Mouse (Mus musculus): ENCODE results near the gene Slc25a28. TPM values are rescaled to one million over a fixed set of nuclear protein-coding genes. Genes with fewer than 3 reads are reported as not detected.

Slc25a28 gene
- polyA plus RNA-seq (2012; rRNA removed), result 73.8 and 98.7 TPM in 2 replicates

GRCm38 (mm10) chr19:43674730-43675524 is at the start of gene Slc25a28:
Gene Slc25a28, minus strand, starts transcription at chr19:43674881.
- peak; percentile 100 for DNase-seq (ENCODE audit: low read depth)
- TF ChIP-seq CTCF (IDR thresholded peaks at IDR 0.05; ENCODE audit: borderline replicate concordance, extremely low read depth, insufficient read depth, insufficient read length) (peak; percentile 76), POLR2A (IDR thresholded peaks at IDR 0.05; ENCODE audit: borderline replicate concordance, extremely low read depth, insufficient read depth, insufficient read length, poor library complexity, severe bottlenecking) (peak; percentile 96)

GRCm38 (mm10) chr19:43724194-43724593 is 49.5 kb upstream of the Slc25a28 start:
- no peak for TF ChIP-seq CTCF (IDR thresholded peaks at IDR 0.05; ENCODE audit: borderline replicate concordance, extremely low read depth, insufficient read depth, insufficient read length)
- no peak for TF ChIP-seq POLR2A (IDR thresholded peaks at IDR 0.05; ENCODE audit: borderline replicate concordance, extremely low read depth, insufficient read depth, insufficient read length, poor library complexity, severe bottlenecking)
- DNase-seq (ENCODE audit: low read depth), result no peak

- TF ChIP-seq POLR2A (IDR thresholded peaks at IDR 0.05; ENCODE audit: borderline replicate concordance, extremely low read depth, insufficient read depth, insufficient read length, poor library complexity, severe bottlenecking) (no peak), CTCF (IDR thresholded peaks at IDR 0.05; ENCODE audit: borderline replicate concordance, extremely low read depth, insufficient read depth, insufficient read length) (no peak)
- no peak for DNase-seq (ENCODE audit: low read depth)
These were observed 48.8 kb upstream of the Slc25a28 start for GRCm38 (mm10) chr19:43723501-43723900.

GRCm38 (mm10) chr19:43722891-43723290 is 48.2 kb upstream of the Slc25a28 start:
- TF ChIP-seq POLR2A (IDR thresholded peaks at IDR 0.05; ENCODE audit: borderline replicate concordance, extremely low read depth, insufficient read depth, insufficient read length, poor library complexity, severe bottlenecking) (no peak), CTCF (IDR thresholded peaks at IDR 0.05; ENCODE audit: borderline replicate concordance, extremely low read depth, insufficient read depth, insufficient read length) (no peak)

GRCm38 (mm10) chr19:43720061-43720460 is 45.4 kb upstream of the Slc25a28 start:
- no peak for TF ChIP-seq POLR2A (IDR thresholded peaks at IDR 0.05; ENCODE audit: borderline replicate concordance, extremely low read depth, insufficient read depth, insufficient read length, poor library complexity, severe bottlenecking)
- TF ChIP-seq CTCF (IDR thresholded peaks at IDR 0.05; ENCODE audit: borderline replicate concordance, extremely low read depth, insufficient read depth, insufficient read length), result no peak
- DNase-seq (ENCODE audit: low read depth), result no peak

More at GRCm38 (mm10) chr19:43722891-43723290, 48.2 kb upstream of the Slc25a28 start:
- DNase-seq (ENCODE audit: low read depth), result no peak

GRCm38 (mm10) chr19:43711971-43712370 is 37.3 kb upstream of the Slc25a28 start:
- DNase-seq (ENCODE audit: low read depth), result no peak
- TF ChIP-seq CTCF (IDR thresholded peaks at IDR 0.05; ENCODE audit: borderline replicate concordance, extremely low read depth, insufficient read depth, insufficient read length) (no peak), POLR2A (IDR thresholded peaks at IDR 0.05; ENCODE audit: borderline replicate concordance, extremely low read depth, insufficient read depth, insufficient read length, poor library complexity, severe bottlenecking) (no peak)

- no peak for DNase-seq (ENCODE audit: low read depth)
These were observed 36.7 kb upstream of the Slc25a28 start for GRCm38 (mm10) chr19:43711159-43711916.

GRCm38 (mm10) chr19:43709317-43709716 is 34.6 kb upstream of the Slc25a28 start:
- DNase-seq (ENCODE audit: low read depth), result no peak

More at GRCm38 (mm10) chr19:43711159-43711916, 36.7 kb upstream of the Slc25a28 start:
- TF ChIP-seq POLR2A (IDR thresholded peaks at IDR 0.05; ENCODE audit: borderline replicate concordance, extremely low read depth, insufficient read depth, insufficient read length, poor library complexity, severe bottlenecking) (no peak), CTCF (IDR thresholded peaks at IDR 0.05; ENCODE audit: borderline replicate concordance, extremely low read depth, insufficient read depth, insufficient read length) (no peak)

GRCm38 (mm10) chr19:43708206-43708605 is 33.5 kb upstream of the Slc25a28 start:
- no peak for TF ChIP-seq POLR2A (IDR thresholded peaks at IDR 0.05; ENCODE audit: borderline replicate concordance, extremely low read depth, insufficient read depth, insufficient read length, poor library complexity, severe bottlenecking)
- no peak for TF ChIP-seq CTCF (IDR thresholded peaks at IDR 0.05; ENCODE audit: borderline replicate concordance, extremely low read depth, insufficient read depth, insufficient read length)
- DNase-seq (ENCODE audit: low read depth), result no peak

More at GRCm38 (mm10) chr19:43709317-43709716, 34.6 kb upstream of the Slc25a28 start:
- TF ChIP-seq POLR2A (IDR thresholded peaks at IDR 0.05; ENCODE audit: borderline replicate concordance, extremely low read depth, insufficient read depth, insufficient read length, poor library complexity, severe bottlenecking) (no peak), CTCF (IDR thresholded peaks at IDR 0.05; ENCODE audit: borderline replicate concordance, extremely low read depth, insufficient read depth, insufficient read length) (no peak)

- TF ChIP-seq CTCF (IDR thresholded peaks at IDR 0.05; ENCODE audit: borderline replicate concordance, extremely low read depth, insufficient read depth, insufficient read length) (no peak), POLR2A (IDR thresholded peaks at IDR 0.05; ENCODE audit: borderline replicate concordance, extremely low read depth, insufficient read depth, insufficient read length, poor library complexity, severe bottlenecking) (no peak)
- no peak for DNase-seq (ENCODE audit: low read depth)
These were observed 30.3 kb upstream of the Slc25a28 start for GRCm38 (mm10) chr19:43704787-43705497.

- TF ChIP-seq CTCF (IDR thresholded peaks at IDR 0.05; ENCODE audit: borderline replicate concordance, extremely low read depth, insufficient read depth, insufficient read length) (no peak), POLR2A (IDR thresholded peaks at IDR 0.05; ENCODE audit: borderline replicate concordance, extremely low read depth, insufficient read depth, insufficient read length, poor library complexity, severe bottlenecking) (no peak)
- no peak for DNase-seq (ENCODE audit: low read depth)
These were observed 29.5 kb upstream of the Slc25a28 start for GRCm38 (mm10) chr19:43704211-43704610.

Measured in brain, embryonic 14.5 days (tissue).